Mouse (Mus musculus) lung, adult 2 months (tissue): ENCODE results near the gene Mlph. TPM values are rescaled to one million over a fixed set of nuclear protein-coding genes. Genes with fewer than 3 reads are reported as not detected.

Source experiments
- DNase-seq: peaks from one replicate; pipeline ENCODE4 v3.0.0; 2022
- H3K4me1 ChIP-seq: fragments of 200-500 bp; 2 replicates; pipeline ENCODE4 v1.6.1; 2011; ENCODE audit warnings: low read length; ENCODE audit not compliant: control insufficient read depth, insufficient read depth
- H3K4me3 ChIP-seq: fragments of 200-500 bp; replicated peaks from 2 replicates; pipeline ENCODE3; 2011; ENCODE audit warnings: low read depth, mild to moderate bottlenecking, control low read depth, low read length; ENCODE audit errors: extremely low read depth
- CTCF ChIP-seq: fragments of 200-500 bp; IDR thresholded peaks from 2 replicates; pipeline ENCODE4 v1.5.1; 2011; ENCODE audit warnings: mild to moderate bottlenecking, low read length, control low read depth; ENCODE audit not compliant: insufficient read depth
- POLR2A ChIP-seq: fragments of 200-500 bp; IDR thresholded peaks from 2 replicates; pipeline ENCODE4 v1.6.1; 2011; ENCODE audit warnings: low read depth, mild to moderate bottlenecking, control low read depth, low read length, borderline replicate concordance; ENCODE audit errors: extremely low read depth
- WGBS: fragments of 180-500 bp; shearing (Covaris S2); methylation state at CpG from one replicate; pipeline ENCODE4 v1.1.7; 2018; 5-methylcytosine and 5-hydroxymethylcytosine counted together
- polyA plus RNA-seq: library from polyadenylated mRNA; depleted of rRNA; stranded (reverse); fragments of >200 nt; gene quantifications from 2 replicates; pipeline ENCODE4 v1.2.3, GENCODE M21; 2012; rRNA removed

The Mlph gene
- 10.3 and 13.5 TPM in 2 replicates for polyA plus RNA-seq

DNA sequence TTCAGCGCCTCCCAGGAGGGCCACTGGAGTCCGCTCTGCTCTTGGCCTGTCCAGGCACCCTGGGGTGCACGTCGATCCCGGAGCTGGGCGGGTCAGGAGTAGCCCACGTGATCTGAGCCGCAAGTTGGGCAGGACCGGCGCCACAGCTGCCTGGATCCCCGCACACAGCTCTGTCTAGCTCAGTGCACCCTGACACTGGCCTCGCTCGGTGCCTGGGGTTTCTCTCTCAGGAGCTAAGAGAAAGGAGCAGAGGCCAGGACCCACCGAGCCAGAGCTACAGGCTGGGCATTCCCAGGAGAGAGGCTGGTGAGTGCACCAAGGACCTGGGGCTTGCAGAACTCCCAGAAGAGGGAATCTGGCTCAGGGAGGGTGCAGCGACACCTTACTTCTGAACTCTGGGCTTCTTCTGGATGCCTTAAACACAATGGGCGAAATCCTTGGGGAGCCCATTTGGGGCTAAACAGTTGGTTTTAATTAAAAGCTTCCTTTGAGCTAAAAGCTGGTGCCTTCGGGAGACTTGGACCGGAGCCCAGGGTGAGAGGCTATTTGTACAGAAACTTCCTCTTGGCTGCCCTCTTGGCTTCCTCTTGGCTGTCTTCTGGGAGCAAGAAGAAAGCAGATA is at the start of gene Mlph:
Mlph (plus strand) TSS at position 138 of the 622 bp plus-strand sequence.
- Histone ChIP-seq H3K4me3 (peak within 1 kb of the TSS; percentile 62), H3K4me1 (peaks cover 4% of the 10 kb centered on the region)
- TF ChIP-seq POLR2A = peak; percentile 50; the same call in 1 of the 2 replicates
- no peak for TF ChIP-seq CTCF
- peak; percentile 60 for DNase-seq
- WGBS = 6% methylated on average over 18 of the region's 18 CpGs

DNA sequence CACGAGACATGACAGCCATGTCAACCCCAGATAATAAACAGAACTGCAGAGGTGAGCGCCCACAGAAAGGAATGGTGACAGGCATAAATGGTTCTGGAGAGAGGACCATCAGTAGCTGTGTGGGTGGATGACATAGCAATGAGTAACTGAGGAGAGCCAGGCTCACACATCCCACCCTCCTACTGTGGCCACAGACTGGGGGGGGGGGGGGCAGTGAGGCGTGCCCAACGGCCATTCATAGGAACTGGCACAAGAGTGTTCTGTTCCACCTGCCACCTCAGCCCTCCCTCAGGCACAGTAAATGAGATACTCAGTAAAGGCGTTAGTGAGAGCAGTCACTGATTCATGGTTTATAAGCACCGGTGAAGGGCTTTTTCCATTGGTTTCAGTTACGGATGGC is 48.2 kb upstream of the Mlph start:
- TF ChIP-seq CTCF = no peak
- TF ChIP-seq POLR2A = no peak
- Histone ChIP-seq H3K4me1 (no peaks in the 10 kb centered on the region), H3K4me3 (no peak overlapping the region)
- no peak for DNase-seq
- 80% methylated on average over 7 of the region's 7 CpGs for WGBS

DNA sequence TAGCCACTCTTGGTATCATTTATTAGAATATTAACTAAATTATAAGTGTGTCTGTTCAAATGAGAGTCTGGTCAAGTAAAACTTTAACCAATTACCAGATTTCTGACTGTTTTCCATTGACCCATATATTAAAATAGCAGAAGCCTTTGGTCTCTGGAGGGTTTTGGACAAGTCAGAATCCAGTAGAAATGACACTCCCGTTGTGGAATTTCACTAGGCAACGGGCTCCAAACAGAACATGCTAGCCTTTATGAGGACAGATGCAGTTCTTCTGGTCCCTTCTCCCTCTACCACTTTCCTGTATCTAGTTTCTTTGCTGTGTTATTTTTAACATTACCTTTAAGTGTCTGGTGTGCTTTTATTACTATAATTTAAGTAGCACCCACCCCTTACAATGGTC is 44.3 kb upstream of the Mlph start:
- DNase-seq = no peak
- no peaks in the 10 kb centered on the region for H3K4me1 ChIP-seq
- WGBS = 76% methylated on average over 2 of the region's 2 CpGs
- H3K4me3 ChIP-seq = no peak overlapping the region
- no peak for TF ChIP-seq CTCF
- TF ChIP-seq POLR2A = no peak

DNA sequence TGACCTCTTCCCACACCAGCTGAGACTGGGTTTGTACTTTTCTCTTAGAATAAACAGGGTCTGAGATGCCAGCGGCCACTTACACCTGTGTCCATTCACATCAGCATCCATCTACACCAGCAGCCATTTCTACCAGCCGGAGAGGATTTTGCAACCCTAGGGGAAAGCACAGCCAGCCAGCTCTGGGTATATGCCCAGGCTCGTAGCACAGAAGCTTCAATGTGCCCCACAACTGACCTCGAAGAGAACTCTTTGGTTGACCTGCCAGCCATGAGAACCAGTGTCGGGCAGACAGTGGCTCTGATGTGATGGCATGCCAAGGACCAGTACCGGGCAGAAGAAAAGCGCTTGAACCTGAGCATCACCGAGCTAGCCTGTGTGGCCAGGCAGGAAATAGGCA is 39.5 kb upstream of the Mlph start:
- WGBS = 72% methylated on average over 8 of the region's 8 CpGs
- TF ChIP-seq CTCF (no peak), POLR2A (no peak)
- Histone ChIP-seq H3K4me1 (0 out of 2 replicates have a peak, but pooled peaks cover 2% of the 10 kb centered on the region), H3K4me3 (no peak overlapping the region)
- DNase-seq = no peak

DNA sequence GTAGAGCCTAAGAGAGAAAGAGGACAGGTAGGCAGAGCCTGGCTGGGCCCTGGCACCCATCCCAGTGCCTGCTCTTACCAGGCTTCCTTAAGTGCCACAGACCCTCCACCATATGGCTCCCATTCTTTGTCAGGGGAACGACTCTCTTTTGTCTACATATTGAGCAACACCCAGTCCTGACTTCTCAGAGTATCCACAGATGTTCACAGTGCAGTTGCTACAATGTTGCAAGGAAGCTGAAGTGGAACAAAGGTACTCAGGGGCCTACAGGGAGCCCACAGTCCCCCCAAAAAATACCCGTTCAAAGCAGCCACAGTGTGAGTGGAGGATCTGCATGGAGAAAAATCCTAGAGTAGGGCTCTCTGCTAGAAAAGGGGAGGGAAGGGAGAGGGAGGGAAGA is 38.9 kb upstream of the Mlph start:
- H3K4me3 ChIP-seq = no peak overlapping the region
- 0 out of 2 replicates have a peak, but pooled peaks cover 2% of the 10 kb centered on the region for H3K4me1 ChIP-seq
- DNase-seq = no peak
- 31% methylated on average over 2 of the region's 2 CpGs for WGBS
- no peak for TF ChIP-seq CTCF
- no peak for TF ChIP-seq POLR2A

DNA sequence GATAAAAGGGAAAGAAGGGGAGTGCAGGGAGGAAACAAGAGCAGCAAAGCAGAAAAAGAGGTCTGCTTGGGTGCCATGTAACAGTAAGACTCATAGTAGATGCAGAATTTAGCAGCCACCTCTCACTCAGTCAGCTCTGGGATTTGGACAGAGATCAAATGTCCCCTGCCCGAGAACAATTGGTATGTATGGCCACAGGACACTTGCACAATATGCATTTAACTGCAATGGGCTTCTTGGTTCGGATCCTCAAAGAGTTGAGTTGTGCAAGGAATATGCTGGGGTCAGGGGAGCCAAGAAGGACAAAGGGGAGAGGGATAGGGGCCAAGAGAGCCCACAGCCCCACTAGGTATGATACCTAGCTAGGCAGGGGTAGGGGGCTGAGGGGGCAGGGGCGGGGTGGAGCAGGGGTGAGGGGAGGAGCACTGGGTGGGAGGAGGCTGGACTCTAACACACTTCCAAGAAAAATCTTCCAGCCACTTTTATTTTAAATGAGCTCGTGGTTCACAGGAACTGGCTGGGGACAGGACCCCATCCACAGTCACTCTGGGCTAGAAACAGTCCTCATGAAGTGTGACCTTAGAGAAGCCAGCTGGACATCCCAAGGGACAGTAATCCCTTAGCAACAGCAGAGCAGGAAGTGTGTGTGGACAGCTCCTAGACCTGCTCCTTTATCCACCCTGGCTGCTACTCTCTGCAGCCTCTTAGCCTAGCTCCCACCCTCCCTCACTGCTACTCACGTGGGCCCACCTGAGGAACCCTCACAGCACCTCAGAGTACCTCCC is 38.2 kb upstream of the Mlph start:
- DNase-seq = no peak
- WGBS = 42% methylated on average over 5 of the region's 5 CpGs
- H3K4me1 ChIP-seq = 0 out of 2 replicates have a peak, but pooled peaks cover 2% of the 10 kb centered on the region
- H3K4me3 ChIP-seq = no peak overlapping the region
- no peak for TF ChIP-seq POLR2A
- no peak for TF ChIP-seq CTCF

DNA sequence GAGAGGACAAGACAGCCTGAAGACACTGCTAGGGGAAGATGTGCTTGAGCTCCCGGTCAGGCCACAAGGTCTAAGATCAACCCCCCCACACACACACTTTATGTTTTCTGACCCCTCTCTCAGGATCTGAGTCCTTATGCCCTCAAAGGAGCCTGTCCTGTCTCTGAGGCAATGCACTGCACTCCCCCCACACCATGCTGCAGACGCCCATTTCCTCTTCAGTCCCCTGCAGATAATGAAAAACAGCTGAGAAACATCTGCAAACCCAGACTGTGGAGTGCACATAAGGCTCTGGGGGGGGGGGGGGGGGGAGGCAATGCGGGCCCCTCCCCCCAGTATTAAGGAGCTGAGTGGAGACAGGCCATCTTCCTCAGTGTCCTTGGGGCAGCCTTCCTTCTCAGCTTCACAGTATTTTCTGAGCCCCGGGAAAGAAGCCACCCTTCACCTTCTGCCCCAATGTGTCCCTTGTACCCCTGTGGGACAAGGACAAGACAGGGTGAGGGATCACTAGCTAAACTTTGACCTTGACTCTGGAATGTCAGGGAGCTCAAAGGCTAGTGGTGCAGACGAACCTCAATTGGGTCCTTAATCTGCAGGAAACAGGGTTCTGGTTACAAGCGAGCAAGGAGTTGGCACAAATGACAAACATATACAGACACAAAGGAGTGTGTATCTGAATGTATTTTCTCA is 29.0 kb upstream of the Mlph start:
- TF ChIP-seq CTCF (no peak), POLR2A (no peak)
- no peak for DNase-seq
- Histone ChIP-seq H3K4me1 (no peaks in the 10 kb centered on the region), H3K4me3 (no peak overlapping the region)
- 39% methylated on average over 6 of the region's 6 CpGs for WGBS

DNA sequence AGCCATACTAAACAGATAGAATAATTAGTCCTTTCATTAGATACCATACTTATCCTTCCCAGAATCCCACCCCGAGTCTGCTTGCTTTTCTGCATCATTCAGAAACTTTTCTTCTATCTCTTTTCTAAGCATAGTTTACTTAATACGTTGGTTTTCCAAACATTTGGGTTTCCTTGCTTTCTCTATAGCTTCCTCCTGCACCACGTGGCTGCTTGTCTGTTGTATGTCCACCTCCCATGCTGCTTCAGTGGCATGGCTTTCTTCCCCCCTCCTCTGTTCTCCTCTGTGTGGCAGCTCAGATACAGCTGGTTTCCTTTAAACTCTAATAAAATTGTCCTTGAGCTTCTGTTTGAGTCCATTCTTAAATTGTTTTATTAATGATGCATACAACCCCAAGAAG is 20.4 kb upstream of the Mlph start:
- TF ChIP-seq CTCF (no peak), POLR2A (no peak)
- no peak for DNase-seq
- Histone ChIP-seq H3K4me1 (no peaks in the 10 kb centered on the region; the same call in 1 of the 2 replicates), H3K4me3 (no peak overlapping the region)
- WGBS = 45% methylated on average over 3 of the region's 3 CpGs

DNA sequence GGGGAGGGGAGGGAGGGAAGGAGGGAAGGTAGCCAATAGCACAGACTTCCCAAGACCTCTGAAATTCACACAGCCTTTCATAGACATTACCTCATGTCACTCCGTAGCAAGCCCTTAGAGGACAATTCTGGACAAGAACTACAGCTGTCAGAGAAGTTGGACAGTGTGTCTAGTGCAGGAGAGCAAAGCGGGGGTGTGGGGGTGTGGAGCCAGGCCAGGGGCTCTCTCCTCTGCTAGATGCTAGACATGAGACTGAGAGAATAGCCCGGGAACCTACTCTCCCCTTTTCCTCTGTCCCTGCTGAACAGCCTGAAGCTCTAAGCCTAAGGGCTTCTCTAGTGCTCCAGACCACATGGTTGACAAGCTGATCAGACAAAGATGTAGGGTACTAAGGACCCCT is 19.9 kb upstream of the Mlph start:
- no peak for TF ChIP-seq CTCF
- TF ChIP-seq POLR2A = no peak
- no peak overlapping the region for H3K4me3 ChIP-seq
- DNase-seq = no peak
- H3K4me1 ChIP-seq = no peaks in the 10 kb centered on the region; the same call in 1 of the 2 replicates
- 60% methylated on average over 3 of the region's 3 CpGs for WGBS

DNA sequence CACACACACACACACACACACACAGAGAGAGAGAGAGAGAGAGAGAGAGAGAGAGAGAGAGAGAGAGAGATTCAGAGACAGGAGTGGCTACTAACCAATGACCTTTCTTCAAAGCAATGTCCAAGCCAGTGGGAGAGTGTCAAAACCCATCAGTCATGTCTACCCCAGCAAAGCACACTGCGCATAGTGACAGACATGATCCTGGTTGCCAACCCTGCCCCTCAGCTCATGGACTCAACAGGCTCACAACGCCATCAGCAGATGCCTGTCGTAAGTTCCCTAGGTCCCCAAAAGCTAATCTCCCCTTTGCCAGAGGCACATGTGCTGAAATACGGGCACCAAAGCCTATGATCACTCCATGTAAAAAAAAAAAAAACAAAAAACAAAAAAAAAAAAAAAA is 18.6 kb upstream of the Mlph start:
- no peak for TF ChIP-seq POLR2A
- no peak for TF ChIP-seq CTCF
- no peak for DNase-seq
- H3K4me3 ChIP-seq = no peak overlapping the region
- H3K4me1 ChIP-seq = no peaks in the 10 kb centered on the region; the same call in 1 of the 2 replicates
- 84% methylated on average over 4 of the region's 4 CpGs for WGBS
